Mouse (Mus musculus): ENCODE data around the gene Khsrp.

GRCm38 (mm10) chr17:57019693-57020092 is 11.6 kb downstream of the Khsrp start:
- no peak for TF ChIP-seq USF1 (IDR thresholded peaks at IDR 0.05; ENCODE audit: low read depth, low read length)
- TF ChIP-seq SMC3 (IDR thresholded peaks at IDR 0.05; ENCODE audit: low read depth, low read length) = no peak
- no peak for TF ChIP-seq TCF12 (IDR thresholded peaks at IDR 0.05; ENCODE audit: low read depth, low read length)
